Mouse (Mus musculus) urinary bladder, adult 18-20 months (tissue): ENCODE data around the gene Sebox.

ENCODE experiments used
- DNase-seq, 2 experiments: peaks; one replicate each; pipeline ENCODE4 v3.0.0; 2022; ENCODE audit warnings: low spot score in 2 of 2, mixed read lengths in 2 of 2

The Sebox gene

DNA sequence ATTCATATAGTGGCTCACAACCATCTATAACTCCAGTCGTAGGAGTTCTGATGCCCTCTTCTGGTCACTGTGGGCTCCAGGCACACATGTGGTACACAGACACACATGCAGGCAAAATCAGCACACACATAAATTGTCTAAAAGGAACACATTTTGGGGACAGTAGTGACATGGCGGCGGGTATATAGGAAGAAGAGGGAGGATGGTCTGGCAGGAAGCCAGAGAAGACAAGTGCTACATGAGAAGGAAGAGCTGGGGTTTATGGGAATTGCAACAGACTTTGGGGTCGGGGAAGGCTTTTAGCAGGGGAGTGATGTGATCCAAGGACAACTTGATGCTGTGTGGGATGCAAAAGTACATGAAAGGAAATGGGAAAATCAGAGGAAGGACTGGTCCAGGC, 31.3 kb downstream of the Sebox start:
- DNase-seq = no peak

DNA sequence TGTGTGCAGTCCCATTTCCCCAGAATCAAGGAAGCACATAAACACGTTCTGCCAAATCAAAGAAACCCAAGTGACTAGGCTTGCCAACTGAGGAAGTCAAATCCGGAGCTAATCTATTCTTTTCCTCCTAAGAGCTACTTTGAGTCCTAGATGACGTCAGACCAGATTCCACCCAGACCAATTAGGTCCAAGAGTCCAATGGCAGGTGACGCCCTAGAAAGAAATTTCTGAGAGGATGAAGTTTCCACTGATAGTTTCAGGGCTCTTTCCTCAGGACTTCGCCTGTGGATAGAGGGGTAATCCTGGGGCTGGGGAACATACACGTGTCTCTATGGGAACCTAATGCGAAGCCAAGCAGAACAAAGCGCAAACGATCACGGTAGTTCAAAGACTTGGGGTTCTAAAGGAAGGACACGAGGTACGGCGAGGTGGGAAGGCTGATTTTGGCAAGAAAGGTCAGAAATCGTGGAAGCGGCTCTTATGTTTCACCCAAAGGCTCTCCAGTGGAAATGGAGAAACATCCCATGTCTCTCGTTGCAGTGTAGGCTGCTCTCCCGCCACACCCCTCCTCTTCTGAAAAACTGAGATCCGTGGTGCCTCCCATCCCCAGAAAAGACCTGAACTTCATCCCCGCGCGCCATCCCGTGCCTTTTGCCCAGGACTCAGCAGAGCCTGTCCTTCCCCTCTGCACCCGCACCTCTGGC, 32.3 kb downstream of the Sebox start:
- no peak for DNase-seq

DNA sequence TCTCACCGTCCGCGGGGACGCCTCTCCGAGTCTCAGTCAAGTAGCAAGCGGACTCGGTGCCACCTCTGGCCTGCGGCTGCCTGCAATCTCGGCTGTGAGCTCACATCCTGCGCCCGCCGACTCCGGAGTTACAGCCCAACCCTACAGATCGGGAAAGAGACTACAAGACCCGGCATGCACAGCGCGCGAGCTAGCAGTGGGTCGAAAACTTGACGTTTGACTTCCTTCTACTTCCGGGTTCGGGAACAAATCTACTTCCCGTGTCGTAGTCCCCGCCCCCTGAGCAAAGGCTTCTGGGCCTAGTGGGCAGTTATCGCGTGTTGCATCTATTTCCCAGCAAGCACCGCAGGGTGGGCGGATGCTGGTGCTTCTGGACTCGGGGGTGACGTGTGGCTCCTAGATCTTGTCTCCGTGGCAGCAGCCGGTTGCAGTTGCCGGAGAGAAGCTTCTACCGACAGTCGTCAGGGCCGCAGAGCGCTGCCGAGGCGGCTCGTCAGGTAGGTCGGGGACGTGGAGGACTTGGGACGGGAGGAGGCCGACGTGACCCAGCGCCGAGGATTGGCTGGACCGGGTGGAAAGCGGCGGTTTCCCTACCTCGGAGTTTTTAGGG, 32.9 kb downstream of the Sebox start, which contains the start of the genes Tnfaip1 and Ift20:
Tnfaip1 (minus strand) TSS at position 253 of the 610 bp plus-strand sequence.
Ift20 (plus strand) TSS at position 282 of the 610 bp plus-strand sequence.
- peak; percentile 96 to 98 for DNase-seq

DNA sequence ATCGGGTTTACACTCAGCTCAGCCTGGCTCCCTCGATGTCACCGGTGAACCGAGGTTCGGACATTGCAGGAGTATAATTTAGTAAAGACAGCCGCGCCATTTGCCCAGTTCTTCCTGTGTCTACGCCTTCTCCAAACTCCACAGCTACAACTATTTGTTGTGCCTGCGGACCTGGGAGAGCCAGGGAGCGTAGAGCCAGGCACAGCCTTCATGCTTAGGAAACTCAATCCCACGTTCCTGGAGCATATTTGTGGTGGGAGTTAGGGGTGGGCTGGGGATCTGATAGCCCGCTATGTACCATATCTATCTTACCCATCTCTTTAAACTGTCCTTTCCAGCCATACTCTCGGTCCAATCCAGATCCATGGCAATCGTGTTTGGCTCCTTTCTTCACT, 33.4 kb downstream of the Sebox start:
- no peak for DNase-seq

DNA sequence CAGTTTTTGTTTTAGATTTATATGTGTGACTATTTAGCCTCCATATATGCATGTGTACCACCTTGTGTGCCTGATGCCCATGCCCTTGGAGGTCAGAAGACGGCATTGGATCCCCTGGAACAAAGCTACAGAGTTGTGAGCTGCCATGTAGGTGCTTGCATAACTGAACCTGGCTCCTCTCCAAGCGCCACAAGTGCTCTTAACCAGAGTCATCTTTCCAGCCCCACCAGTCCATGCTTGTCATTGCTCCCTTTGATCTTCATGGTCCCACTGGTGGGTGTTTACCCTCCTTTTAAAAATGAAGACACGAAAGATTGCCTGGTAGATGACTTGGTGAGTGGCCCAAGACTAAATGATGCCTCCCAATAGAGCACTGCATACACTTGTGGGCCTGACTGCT, 37.1 kb downstream of the Sebox start:
- DNase-seq = no peak

DNA sequence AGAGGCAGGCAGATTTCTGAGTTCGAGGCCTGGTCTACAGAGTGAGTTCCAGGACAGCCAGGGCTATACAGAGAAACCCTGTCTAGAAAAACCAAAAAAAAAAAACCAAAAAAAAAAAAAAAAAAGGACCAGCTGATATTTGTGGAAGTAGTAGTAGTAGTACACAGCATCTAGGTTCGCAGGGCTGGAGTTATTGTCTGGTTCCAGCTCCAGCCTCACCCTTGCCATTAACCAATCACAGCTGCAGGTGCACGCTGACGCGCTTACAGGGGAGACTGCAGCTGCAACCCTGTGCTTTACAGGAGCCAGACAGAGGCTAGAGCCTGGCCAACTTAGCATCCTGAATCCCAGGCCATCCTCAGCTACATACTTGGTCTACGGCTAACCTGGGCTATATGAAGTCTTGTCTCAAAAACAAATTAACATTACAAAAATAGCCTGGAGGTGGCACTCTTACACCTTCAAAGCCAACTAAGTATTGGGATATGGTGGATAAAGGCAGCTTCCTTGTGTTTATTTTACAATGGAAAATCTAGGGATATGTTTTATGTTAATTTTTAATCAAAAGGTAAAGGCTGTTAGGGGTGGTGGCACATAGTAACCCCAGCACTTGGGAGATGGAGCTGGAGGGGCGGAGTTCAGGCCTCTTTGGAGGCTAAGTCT, 41.3 kb downstream of the Sebox start:
- no peak for DNase-seq

DNA sequence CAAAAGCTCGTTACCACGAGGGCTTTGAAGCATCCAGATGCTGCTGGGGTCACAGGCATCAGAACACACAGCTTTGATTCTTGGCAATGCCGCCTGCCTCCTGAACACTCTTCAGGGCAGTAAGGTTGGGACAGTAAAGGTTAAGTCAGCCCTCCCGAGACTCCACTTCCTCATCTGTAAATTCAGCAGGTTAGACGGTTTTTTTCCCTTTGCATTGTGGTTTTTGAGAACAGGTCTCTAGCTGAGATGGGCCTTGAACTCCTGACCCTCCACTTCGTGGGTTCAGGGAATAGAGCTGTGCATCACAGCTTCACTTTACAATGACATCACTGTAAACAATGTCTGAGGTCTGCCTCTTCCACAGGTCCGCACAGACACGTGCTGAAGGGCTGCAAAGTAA, 41.9 kb downstream of the Sebox start:
- DNase-seq = no peak

DNA sequence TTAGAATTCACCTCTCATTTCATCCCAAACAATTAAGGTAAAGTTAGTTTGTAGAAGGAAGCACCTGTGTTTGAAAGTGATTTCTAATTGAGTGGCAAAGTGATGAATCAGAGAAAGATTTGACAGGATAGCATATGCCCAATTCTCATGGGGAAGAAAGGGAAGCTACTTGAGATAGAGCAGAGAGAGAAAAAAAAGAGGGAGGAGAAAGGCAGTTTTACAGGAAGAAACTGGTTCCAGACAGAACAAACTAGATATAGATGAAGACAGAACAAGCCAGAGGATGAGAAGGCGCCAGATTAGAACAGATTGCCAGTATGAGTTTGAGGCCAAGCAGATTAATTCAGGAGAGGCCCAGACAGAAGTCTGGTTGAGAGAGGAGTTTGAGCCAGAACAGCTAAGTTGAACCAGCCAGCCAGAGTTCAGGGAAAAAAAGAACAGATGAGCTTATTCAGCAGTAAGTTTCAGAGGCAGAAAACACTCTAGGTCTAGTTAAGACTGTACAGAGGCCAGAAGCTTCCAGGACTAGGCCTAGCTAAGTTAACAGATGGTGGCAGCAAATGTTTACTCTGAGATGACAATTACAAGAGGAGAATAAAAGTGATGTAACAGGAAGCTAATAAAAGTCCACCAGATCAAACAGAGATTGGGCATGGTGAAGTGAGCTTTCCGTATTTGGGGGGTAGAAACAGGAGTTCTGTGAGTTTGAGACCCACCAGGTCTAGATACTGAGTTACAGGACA, 44.6 kb downstream of the Sebox start:
- no peak for DNase-seq

DNA sequence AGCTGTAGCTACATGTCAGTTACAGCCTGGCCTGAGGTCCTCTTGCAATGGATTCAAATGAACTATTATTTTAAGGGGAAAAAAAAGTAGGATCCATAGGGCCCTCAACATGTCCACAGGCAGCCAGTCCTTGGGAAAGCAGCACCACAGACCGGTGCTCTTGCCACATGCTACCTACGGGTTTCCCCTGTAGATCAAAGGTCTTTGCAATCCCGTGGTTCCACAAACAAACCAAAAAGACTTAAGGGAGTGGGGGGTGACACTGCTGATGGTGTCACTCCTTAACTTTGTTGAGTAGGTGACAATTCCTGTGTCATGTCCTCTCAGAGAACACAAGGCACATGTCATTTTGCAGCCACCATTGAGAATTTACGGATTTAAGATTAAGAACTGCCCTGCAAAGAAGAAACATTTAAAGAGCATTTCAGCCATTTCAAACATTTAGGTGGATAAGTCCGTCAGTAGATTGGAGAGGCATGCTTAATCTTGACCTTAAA, 46.3 kb downstream of the Sebox start:
- DNase-seq = no peak

DNA sequence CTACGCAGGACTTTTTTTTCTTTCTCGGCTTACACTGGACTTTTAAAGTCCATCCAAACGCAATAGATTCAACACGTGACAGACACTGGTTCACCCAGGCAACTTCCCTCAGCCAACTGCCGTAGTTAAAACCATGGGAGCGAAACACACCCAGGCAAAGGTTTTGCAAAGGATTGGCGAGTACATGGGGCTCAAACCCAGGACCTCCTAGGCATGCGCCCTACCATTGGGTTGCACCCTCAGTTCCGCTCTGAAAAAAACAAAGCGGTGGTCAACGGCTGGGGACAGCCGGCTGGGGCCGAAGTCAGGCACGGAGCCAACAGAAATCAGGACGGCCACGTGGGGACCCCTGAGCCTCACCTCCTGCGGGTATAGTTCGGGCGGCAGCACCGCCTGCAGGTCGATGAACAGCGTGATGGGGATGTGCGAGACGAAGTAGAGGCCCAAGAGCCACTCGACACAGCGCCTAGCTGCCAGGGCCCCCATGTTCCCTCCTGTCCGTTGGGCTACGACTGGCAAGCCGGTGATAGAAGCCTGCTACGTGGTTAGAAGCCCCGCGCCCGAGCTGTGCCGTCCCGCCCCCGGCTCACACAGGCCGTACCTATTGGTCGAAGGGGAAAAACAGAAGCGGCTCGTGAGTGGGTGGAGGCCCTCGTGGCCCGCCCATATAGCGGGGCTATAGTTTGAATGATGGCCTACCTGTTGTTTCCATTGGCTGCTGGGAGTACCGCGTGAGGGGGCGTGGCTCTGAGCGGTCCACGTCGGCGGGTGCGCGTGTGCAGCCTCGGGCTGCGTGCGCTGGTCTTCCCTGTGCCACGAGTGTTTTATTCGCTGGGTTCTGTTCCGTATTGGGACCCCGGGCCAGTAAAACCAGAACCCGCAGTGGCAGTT, 47.2 kb downstream of the Sebox start, which contains the start of gene Tmem97:
Tmem97 (minus strand) TSS at position 610 of the 891 bp plus-strand sequence.
- DNase-seq = peak; percentile 80 to 93

DNA sequence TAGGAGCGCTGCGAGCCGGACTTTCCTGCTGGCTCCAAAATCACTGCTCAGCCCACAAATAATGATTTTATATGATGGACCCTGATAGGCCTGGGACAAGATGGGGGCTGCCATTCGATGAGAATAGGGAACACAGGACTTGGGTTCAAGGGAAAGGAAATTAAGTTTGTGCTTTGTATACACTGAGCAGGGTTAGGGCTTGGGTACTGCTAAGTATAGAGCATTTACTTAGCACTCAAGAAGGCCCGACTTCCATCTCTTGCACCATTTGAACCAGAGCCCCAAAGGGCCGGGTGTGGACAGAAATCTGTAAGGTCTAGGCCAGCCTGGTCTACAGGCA, 47.8 kb downstream of the Sebox start:
- DNase-seq = no peak
